Mouse (Mus musculus) lung, postnatal 10 days (tissue): ENCODE data around the gene Gabarapl1.

Source experiments
- DNase-seq: peaks from one replicate; pipeline ENCODE4 v3.0.0; 2021

Gene Gabarapl1

DNA sequence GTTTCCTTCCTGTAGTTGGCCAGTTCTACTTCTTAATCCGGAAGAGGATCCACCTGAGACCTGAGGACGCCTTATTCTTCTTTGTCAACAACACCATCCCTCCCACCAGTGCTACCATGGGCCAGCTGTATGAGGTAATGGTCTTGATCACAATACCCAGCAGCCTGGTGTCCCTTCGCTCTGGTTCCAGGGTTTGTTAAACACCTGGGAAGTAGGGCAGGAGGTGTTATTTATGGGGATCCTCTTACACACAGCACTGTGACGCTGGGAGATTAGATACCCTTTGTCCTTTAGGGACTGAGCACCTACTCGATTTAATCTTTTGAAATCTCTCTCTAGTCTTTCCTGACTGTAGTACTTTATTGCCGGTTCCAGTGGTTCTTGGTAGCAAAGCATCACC lies 5.6 kb downstream of the Gabarapl1 start:
- no peak for DNase-seq

DNA sequence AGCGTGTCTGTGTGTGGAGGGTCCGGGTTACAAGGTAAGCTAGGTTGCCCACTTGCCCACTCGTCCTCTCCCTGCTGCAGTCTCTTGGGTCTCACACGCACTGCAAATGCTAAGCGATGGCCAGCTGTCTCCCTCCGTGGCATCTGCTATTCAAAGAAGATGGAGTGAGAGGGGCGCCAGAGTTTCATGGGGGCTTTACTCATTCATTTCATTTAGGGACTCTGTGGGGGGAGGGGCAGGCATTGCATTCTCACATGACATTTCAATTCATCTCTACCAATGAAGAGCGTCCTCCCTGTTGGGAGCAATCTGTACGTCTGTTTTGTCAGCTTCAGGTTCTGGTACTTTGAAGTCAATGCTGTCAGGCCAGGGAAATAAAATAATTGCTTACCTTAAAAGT lies 9.0 kb downstream of the Gabarapl1 start:
- DNase-seq: no peak

DNA sequence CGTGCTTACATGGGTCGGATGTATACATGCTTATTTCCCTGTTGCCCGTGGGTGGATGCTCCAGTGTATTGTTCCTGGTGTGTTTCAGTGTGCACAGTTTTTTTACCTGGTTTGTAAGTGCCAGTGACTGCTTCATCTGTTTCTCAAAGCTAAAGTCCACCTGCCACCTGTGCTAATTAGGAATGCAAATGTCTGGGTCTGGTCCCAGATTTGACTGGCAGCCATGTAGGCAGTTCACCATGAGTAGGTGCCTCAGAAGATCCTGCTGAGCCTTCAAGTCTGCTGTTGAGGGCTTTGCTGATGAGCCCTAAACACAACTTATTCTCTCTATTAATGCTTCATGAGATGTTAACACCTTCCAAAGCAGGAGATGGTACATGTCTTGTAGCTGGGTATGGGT lies 9.6 kb downstream of the Gabarapl1 start:
- DNase-seq: no peak

DNA sequence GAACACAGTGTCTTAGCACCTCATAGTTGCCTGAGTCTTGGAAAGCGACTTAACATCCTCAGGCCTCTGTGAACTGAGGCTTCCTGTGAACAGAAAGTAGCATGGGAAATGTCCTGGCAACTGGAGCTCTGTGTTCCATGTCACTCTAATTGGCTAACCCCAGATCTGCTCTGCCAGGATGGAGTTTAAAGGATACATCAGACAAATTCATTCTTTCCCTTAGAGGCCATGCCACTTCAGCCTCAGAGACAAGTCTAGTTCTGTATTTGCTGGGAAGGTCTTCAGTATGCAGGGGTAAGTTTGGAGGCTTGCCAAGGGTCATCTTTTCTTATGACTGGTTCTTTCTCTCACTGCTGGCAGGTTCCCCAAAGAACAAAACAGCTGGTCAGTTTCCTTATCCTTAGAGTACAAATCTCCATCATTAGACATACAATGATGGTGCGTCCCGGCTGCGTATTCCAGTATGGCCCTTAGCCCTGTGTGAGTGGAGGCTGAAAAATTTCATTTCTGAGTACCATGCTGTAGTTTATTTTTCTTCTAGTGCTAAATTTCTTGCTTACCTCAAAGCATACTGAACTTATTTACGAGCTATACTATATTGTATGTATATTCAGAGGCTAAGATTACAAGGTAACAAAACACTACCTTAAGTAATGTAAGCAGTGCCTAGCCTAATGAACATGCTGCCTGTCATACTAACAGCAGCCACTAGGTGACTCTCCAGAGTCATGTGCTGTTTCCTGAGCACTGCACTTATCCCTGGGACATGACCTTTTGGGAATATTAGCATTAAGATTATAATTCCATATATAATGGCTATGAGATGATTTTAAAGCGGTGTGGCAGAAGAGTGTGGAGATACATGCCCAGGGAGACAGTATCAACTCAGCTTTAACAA lies 11.0 kb downstream of the Gabarapl1 start:
- DNase-seq: peak; percentile 73

DNA sequence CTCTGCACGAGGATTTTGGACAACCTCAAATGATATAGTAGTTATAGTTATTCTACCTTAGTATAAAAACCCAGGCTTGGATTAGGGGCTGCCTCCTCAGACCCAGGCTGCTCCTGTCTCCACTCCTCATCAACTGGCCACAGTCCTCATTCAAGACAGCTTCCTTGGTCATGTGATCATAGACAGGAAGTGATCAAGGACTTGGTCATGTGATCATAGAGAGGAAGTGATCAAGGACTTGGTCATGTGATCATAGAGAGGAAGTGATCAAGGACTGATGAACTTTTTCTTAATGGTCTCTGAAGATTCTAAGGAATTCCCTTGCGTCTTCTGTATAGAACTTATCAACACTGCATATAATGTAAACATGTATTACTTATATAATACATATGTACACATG lies 14.3 kb downstream of the Gabarapl1 start:
- DNase-seq: no peak

DNA sequence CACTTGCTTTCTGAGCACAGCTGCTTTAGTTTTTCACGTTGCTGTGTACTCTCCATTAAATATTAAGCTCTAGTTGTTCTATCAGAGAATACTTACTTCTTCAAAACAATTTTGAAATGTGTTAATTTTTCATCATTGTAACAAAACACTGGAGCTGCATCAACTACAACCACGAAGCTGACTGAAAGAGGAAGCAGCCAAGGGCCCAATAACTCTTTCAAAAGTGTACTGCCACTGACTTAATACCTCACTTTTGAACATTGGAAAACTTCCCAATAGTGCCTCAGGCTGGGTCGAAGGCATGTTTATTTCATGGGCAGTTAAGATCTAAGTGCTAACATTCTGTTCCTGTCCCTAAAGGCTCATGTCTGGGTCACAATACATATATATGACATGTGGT lies 15.0 kb downstream of the Gabarapl1 start:
- no peak for DNase-seq

DNA sequence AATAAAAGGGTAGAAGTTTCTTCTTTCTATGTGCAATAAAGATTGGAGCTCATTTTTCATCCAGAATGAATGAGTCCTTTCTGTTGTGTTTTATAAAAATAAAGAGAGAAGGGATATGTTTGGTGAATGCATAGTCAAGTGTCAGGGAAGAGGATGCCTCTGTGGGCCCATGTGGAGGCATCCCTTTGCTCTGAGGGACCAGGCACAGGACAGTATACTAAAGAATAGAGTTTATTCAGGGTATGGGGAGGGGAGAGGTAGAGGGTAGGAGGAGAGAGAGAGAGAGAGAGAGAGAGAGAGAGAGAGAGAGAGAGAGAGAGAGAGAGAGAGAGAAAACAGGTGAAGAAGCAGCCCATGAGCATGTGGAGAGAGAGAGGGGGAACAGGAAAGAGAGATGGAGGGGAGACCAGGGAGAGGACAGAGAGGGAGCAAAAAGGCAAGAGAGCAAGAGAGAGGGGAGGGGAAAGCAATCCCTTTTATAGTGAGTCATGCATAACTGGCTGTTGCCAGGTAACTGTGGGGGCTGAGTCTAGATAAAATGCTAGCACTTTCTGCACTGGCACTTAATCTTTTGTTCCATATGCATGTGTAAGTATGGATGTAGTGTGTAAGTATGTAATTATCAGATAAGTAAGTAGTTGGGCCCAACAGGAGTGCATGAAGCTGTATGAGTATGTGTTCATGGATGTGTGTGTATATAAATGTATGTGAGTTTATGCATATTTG lies 24.5 kb downstream of the Gabarapl1 start:
- DNase-seq: no peak

DNA sequence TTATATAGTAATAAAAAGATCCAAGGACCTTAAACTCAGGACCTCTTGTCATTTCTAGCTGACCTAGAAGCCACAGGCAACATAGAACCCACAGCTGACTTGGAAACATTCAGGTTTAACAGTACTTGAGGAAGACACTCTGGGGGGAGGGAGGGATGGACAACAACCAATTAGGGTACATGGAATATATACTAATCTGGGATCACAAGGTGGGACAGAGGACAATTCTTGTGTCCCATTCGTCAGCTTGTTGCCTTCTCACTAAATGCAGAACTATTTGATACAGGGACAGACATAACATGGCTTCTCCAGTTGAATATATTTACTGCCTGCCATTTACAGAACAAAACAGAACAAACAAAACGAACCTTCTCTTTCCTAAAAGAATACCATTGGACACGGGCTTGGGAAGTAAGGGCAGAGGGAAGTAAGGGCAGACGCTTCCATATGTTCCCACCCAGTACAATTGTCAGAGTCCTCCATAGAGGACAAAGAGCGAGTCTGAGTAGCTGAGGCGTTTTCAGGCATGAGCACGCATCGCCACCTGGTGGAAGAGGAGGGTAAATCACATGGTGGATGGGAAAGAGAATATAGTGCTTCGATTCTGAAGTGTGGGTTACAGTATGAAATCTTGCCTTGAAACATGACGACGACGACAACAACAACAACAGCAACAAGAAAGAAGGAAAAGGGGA lies 26.1 kb downstream of the Gabarapl1 start:
- DNase-seq: peak; percentile 79

DNA sequence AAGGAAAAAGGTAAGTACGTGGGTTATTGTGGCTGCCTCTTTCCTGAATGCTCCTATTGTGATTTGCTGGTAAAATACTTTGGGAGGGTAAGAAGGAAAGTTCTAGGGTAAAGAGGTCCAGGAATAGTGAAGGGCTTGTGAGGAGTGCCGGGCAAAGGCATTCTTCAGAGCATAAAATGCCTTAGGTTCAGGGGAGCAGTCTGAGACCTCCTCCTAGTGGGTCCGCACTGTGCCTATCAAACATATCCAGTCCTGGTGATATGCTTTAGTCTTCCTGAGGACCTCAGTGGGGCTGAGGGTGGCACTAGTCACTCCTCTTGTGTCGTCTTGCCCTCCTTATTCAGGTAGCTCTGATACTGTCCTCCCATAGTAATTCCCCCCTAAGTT lies 26.7 kb downstream of the Gabarapl1 start:
- no peak for DNase-seq

DNA sequence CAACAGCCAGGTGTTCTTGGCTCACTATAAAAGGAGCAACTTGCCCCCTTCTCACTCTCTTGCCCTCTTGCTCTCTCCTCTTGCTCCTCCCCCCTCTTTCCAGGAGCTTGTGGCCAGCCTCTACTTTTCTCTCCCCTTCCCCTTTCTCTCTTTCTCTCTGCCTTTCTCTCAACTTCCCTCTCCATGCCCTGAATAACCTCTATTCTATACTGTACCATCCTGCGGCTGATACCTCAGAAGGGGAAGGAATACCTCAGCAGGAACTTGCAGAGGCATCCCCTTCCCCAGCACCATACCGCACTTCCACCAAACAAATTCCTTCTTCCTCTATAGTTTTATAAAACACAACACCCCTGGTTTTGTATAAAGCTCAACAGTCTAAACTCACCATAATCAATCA lies 32.3 kb downstream of the Gabarapl1 start:
- no peak for DNase-seq

DNA sequence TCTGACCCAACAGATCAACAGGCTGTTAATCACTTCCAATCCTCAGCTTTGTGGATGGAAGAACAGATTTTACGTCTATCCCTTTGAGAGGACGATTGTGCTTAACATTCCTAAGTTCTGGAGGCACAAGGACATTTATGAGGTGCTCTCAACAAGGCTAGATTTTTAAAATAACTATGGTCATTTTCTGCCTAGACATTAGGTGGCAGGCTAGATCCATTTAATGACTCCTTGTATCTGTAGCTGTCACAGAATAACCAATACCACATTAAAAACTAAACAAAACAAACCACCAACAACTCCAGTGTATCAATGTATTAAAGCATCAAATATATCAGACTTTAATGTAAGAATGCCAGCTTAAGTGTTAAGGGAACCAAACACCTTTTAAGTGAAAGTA lies 42.4 kb downstream of the Gabarapl1 start:
- DNase-seq: no peak

DNA sequence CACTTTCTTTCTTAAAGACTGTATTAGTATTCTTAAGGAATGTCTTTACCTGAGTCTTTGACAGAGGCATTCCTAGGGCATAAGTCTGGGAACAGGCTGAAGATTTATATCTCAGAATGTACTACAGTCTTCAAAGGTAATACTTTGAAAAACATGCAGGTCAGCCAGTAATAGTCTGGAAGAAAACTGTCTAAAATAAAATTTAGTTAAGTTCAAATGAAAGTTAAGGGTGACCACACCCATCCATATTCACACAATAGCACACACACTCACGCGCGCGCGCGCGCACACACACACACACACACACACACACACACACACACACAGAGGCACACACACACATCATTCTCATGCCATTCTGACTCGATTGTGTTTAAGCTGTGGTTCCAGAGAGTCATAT lies 44.6 kb downstream of the Gabarapl1 start, which contains the start of gene Klre1:
TSS of gene Klre1 (plus strand) at position 301 of the 400 bp plus-strand sequence.
- DNase-seq: no peak

DNA sequence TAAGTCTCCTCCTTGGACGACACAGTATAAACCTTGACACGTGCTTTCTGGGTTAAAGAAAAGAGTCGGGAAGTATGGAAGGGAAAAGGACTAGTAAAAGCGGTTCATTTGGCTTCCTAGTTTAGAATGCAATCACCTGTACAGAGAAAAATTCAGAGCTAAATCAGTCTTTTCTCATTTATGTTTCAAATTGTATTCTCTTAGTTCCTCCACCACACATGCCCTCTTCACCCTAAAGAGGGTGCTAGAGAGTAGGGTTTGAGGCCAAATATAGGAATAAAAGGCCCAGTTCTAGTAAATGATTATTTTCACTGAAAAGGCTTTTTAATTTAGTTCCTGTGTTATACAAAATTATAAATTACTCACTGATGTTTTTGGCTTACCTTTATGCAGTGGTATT lies 48.3 kb downstream of the Gabarapl1 start:
- DNase-seq: no peak

DNA sequence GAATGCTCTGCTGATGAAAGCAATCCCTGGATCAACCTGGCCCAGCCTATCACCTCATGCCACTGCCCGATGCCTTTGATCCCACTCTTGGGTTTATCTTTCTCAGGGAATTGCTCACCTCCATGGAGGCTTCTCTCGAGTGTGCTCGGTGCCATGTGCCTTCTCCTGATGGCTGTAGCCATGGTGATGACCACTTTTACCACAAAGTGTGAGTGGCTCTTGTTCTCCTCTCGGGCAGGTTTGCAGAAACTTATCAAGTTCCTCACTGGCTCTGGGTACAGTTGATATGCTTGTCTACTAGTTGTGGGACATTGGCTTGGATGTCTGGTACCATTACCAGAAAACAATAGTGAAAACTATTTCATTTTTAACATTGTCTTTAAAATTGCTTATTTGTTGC lies 48.9 kb downstream of the Gabarapl1 start:
- DNase-seq: no peak

DNA sequence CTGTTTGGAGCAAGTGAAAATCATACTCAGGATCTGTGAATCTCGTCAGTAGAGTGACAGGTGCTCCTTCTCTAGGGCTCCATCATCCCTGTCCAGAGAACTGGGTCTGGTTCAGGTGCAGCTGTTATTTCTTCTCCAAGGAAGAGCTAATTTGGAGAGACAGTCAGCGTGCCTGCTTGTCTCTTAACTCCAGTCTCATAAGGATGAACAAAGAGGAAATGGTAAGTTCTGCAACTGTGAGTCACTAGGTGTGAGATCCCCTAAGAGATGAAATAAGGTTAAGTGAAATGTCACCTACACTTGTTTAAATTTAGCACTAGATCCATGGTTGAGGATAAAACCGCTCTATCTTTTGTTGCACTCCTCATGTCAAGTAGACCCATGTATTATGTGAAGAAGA lies 50.1 kb downstream of the Gabarapl1 start:
- DNase-seq: no peak

DNA sequence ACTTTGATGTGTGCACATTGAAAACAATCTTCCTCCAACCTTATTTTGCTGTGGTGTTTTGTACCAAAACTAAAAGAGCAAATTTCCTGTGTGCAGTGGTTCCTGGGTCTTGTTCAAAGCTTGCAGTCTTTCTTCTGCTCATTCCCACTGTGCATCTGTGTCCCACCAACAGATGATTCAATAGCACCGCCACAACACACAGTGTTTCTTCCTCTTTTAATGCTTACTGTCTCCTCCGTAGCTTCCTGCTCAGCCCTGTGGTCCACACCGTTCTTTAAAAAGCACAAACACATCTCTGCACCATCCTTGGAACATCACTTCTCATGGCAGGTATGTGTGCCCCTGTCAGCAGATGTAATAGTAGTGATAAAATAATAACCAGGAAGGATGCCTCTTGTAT lies 58.5 kb downstream of the Gabarapl1 start, which contains the start of gene Klrd1:
TSS of gene Klrd1 (plus strand) at position 275 of the 400 bp plus-strand sequence.
- DNase-seq: no peak
